Mouse (Mus musculus): Measurements from ENCODE around the gene Caln1. TPM values are rescaled to one million over a fixed set of nuclear protein-coding genes. Genes with fewer than 3 reads are reported as not detected.
A peak's percentile ranks its signal among the peaks of the same experiment; 100 is the strongest.

The Caln1 gene
- total RNA-seq (2014; rRNA removed), result 52.0 and 55.9 TPM in 2 replicates
- 55.0 and 55.4 TPM in 2 replicates for polyA plus RNA-seq (2015; fragmentation: Nextera tagmentation; extraction: Ambion mirVana)

GRCm38 (mm10) chr5:130369237-130369636, at the start of gene Caln1:
Gene Caln1 (plus strand): TSS chr5:130369455.
- no peak for ATAC-seq
- WGBS, result 43% methylated on average over 11 of the region's 11 CpGs
- no peak within 1 kb of the TSS for H3K27ac ChIP-seq
- H3K4me2 ChIP-seq (ENCODE audit: low read depth, low read length), result peak within 1 kb of the TSS; percentile 19; the same call in 1 of the 2 replicates
- no peak within 1 kb of the TSS for H3K4me3 ChIP-seq (ENCODE audit: low read length)
- no peak for TF ChIP-seq CTCF (IDR thresholded peaks at IDR 0.05; ENCODE audit: low read depth)
- H3K36me3 ChIP-seq (ENCODE audit: insufficient read depth, low read length), result no peaks in the 10 kb centered on the region
- H3K9ac ChIP-seq (replicated peaks; ENCODE audit: low read length), result no peak within 1 kb of the TSS
- no peaks in the 10 kb centered on the region for H3K4me1 ChIP-seq (ENCODE audit: insufficient read depth, low read length)
- no peaks in the 10 kb centered on the region for H3K9me3 ChIP-seq (ENCODE audit: low read length)
- no peaks in the 10 kb centered on the region for H3K27me3 ChIP-seq (ENCODE audit: insufficient read depth, low read length)
- peak; percentile 74 for DNase-seq (ENCODE audit: low spot score)

GRCm38 (mm10) chr5:130319783-130320182, 49.5 kb upstream of the Caln1 start:
- 0 out of 2 replicates have a peak, but pooled peaks have one; percentile 8 for TF ChIP-seq CTCF (IDR thresholded peaks at IDR 0.05; ENCODE audit: low read depth)
- DNase-seq (ENCODE audit: low spot score) (no peak), ATAC-seq (no peak)
- Histone ChIP-seq H3K4me2 (ENCODE audit: low read depth, low read length) (no peak overlapping the region), H3K27ac (no peak overlapping the region), H3K27me3 (ENCODE audit: insufficient read depth, low read length) (no peaks in the 10 kb centered on the region), H3K4me1 (ENCODE audit: insufficient read depth, low read length) (no peaks in the 10 kb centered on the region), H3K9me3 (ENCODE audit: low read length) (no peaks in the 10 kb centered on the region), H3K9ac (replicated peaks; ENCODE audit: low read length) (no peak overlapping the region), H3K36me3 (ENCODE audit: insufficient read depth, low read length) (no peaks in the 10 kb centered on the region), H3K4me3 (ENCODE audit: low read length) (no peak overlapping the region)
- 91% methylated on average over 5 of the region's 5 CpGs for WGBS

GRCm38 (mm10) chr5:130320485-130320884, 48.8 kb upstream of the Caln1 start:
- Histone ChIP-seq H3K27me3 (ENCODE audit: insufficient read depth, low read length) (no peaks in the 10 kb centered on the region), H3K36me3 (ENCODE audit: insufficient read depth, low read length) (no peaks in the 10 kb centered on the region), H3K9ac (replicated peaks; ENCODE audit: low read length) (no peak overlapping the region), H3K4me1 (ENCODE audit: insufficient read depth, low read length) (no peaks in the 10 kb centered on the region), H3K27ac (no peak overlapping the region), H3K9me3 (ENCODE audit: low read length) (no peaks in the 10 kb centered on the region), H3K4me2 (ENCODE audit: low read depth, low read length) (no peak overlapping the region), H3K4me3 (ENCODE audit: low read length) (no peak overlapping the region)
- WGBS, result 76% methylated on average over 3 of the region's 3 CpGs
- peak; percentile 73 for TF ChIP-seq CTCF (IDR thresholded peaks at IDR 0.05; ENCODE audit: low read depth)
- DNase-seq (ENCODE audit: low spot score) (peak; percentile 77), ATAC-seq (peak; percentile 45; the same call in 1 of the 2 replicates)

- no peak for ATAC-seq
- WGBS, result 86% methylated on average over 8 of the region's 8 CpGs
These were observed 43.8 kb upstream of the Caln1 start for GRCm38 (mm10) chr5:130325486-130325885.

GRCm38 (mm10) chr5:130327615-130328263, 41.5 kb upstream of the Caln1 start:
- H3K9me3 ChIP-seq (ENCODE audit: low read length), result no peaks in the 10 kb centered on the region
- no peak for TF ChIP-seq CTCF (IDR thresholded peaks at IDR 0.05; ENCODE audit: low read depth)
- ATAC-seq (no peak), DNase-seq (ENCODE audit: low spot score) (no peak)
- no peaks in the 10 kb centered on the region for H3K36me3 ChIP-seq (ENCODE audit: insufficient read depth, low read length)
- no peak overlapping the region for H3K4me3 ChIP-seq (ENCODE audit: low read length)
- H3K9ac ChIP-seq (replicated peaks; ENCODE audit: low read length), result no peak overlapping the region
- H3K27ac ChIP-seq, result no peak overlapping the region
- no peaks in the 10 kb centered on the region for H3K27me3 ChIP-seq (ENCODE audit: insufficient read depth, low read length)
- H3K4me2 ChIP-seq (ENCODE audit: low read depth, low read length), result no peak overlapping the region
- WGBS, result 82% methylated on average over 6 of the region's 6 CpGs
- H3K4me1 ChIP-seq (ENCODE audit: insufficient read depth, low read length), result no peaks in the 10 kb centered on the region

More at GRCm38 (mm10) chr5:130325486-130325885, 43.8 kb upstream of the Caln1 start:
- Histone ChIP-seq H3K4me1 (ENCODE audit: insufficient read depth, low read length) (no peaks in the 10 kb centered on the region), H3K27ac (no peak overlapping the region), H3K9ac (replicated peaks; ENCODE audit: low read length) (no peak overlapping the region), H3K27me3 (ENCODE audit: insufficient read depth, low read length) (no peaks in the 10 kb centered on the region), H3K4me3 (ENCODE audit: low read length) (no peak overlapping the region), H3K36me3 (ENCODE audit: insufficient read depth, low read length) (no peaks in the 10 kb centered on the region), H3K9me3 (ENCODE audit: low read length) (no peaks in the 10 kb centered on the region), H3K4me2 (ENCODE audit: low read depth, low read length) (no peak overlapping the region)
- no peak for DNase-seq (ENCODE audit: low spot score)
- no peak for TF ChIP-seq CTCF (IDR thresholded peaks at IDR 0.05; ENCODE audit: low read depth)

- TF ChIP-seq CTCF (IDR thresholded peaks at IDR 0.05; ENCODE audit: low read depth), result no peak
- WGBS, result 70% methylated on average over 9 of the region's 9 CpGs
These were observed 40.9 kb upstream of the Caln1 start for GRCm38 (mm10) chr5:130328366-130328765.

GRCm38 (mm10) chr5:130329889-130330288, 39.4 kb upstream of the Caln1 start:
- no peaks in the 10 kb centered on the region for H3K36me3 ChIP-seq (ENCODE audit: insufficient read depth, low read length)
- ATAC-seq (no peak), DNase-seq (ENCODE audit: low spot score) (no peak)
- H3K27me3 ChIP-seq (ENCODE audit: insufficient read depth, low read length), result no peaks in the 10 kb centered on the region
- H3K4me2 ChIP-seq (ENCODE audit: low read depth, low read length), result no peak overlapping the region
- H3K9ac ChIP-seq (replicated peaks; ENCODE audit: low read length), result no peak overlapping the region
- WGBS, result 84% methylated on average over 2 of the region's 2 CpGs
- H3K4me3 ChIP-seq (ENCODE audit: low read length), result no peak overlapping the region
- H3K9me3 ChIP-seq (ENCODE audit: low read length), result no peaks in the 10 kb centered on the region
- TF ChIP-seq CTCF (IDR thresholded peaks at IDR 0.05; ENCODE audit: low read depth), result no peak
- no peak overlapping the region for H3K27ac ChIP-seq
- no peaks in the 10 kb centered on the region for H3K4me1 ChIP-seq (ENCODE audit: insufficient read depth, low read length)

More at GRCm38 (mm10) chr5:130328366-130328765, 40.9 kb upstream of the Caln1 start:
- no peak for ATAC-seq
- Histone ChIP-seq H3K4me2 (ENCODE audit: low read depth, low read length) (no peak overlapping the region), H3K27me3 (ENCODE audit: insufficient read depth, low read length) (no peaks in the 10 kb centered on the region), H3K4me1 (ENCODE audit: insufficient read depth, low read length) (no peaks in the 10 kb centered on the region), H3K4me3 (ENCODE audit: low read length) (no peak overlapping the region), H3K27ac (no peak overlapping the region), H3K9me3 (ENCODE audit: low read length) (no peaks in the 10 kb centered on the region), H3K36me3 (ENCODE audit: insufficient read depth, low read length) (no peaks in the 10 kb centered on the region), H3K9ac (replicated peaks; ENCODE audit: low read length) (no peak overlapping the region)
- DNase-seq (ENCODE audit: low spot score), result peak; percentile 45

Data from hindbrain, postnatal 0 days (tissue).